Mouse (Mus musculus): ENCODE data around the gene Cyb5d2.

DNA sequence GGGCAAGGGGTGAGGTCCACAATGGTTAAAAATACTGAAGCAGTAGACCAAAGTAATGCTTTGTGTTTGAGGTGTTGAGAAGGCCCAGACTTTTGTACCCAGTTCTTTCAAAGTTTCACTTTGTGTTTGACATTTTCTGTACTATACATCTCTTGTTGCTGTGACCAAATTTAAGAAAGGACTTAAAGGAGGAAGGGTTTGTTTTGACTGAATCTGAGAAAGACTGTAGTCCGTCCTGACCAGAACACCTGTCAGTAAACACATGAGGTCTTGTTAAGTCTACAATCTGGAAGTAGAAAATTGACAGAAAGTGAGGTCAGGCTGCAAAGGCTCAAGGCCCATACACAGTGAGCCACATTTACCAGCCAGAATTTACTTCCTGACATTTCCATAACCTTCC, 20.9 kb upstream of the Cyb5d2 start:
- TF ChIP-seq CTCF (IDR thresholded peaks at IDR 0.05; ENCODE audit: borderline replicate concordance, extremely low read depth, insufficient read depth, insufficient read length): no peak
- TF ChIP-seq POLR2A (IDR thresholded peaks at IDR 0.05; ENCODE audit: borderline replicate concordance, extremely low read depth, insufficient read depth, insufficient read length, poor library complexity, severe bottlenecking): no peak

All from brain, embryonic 14.5 days (tissue).